Mouse (Mus musculus): Measurements from ENCODE around the gene Gm10643.
A peak's percentile ranks its signal among the peaks of the same experiment; 100 is the strongest.

The Gm10643 gene

GRCm38 (mm10) chr8:84065037-84065436 lies at the start of gene Gm10643:
TSS of gene Gm10643 (minus strand) at chr8:84065137.
- no peak for DNase-seq (ENCODE audit: low spot score in 2 of 2)

GRCm38 (mm10) chr8:84106216-84107040 lies 41.5 kb upstream of the Gm10643 start:
- no peak for DNase-seq (ENCODE audit: low spot score in 2 of 2)

- no peak for DNase-seq (ENCODE audit: low spot score in 2 of 2)
Measured at GRCm38 (mm10) chr8:84105676-84106075, 40.7 kb upstream of the Gm10643 start.

GRCm38 (mm10) chr8:84104697-84105609 lies 40.0 kb upstream of the Gm10643 start, which contains the start of gene Dcaf15:
TSS of gene Dcaf15 (minus strand) at chr8:84104768.
- DNase-seq (ENCODE audit: low spot score in 2 of 2): peak; percentile 96 to 99

- DNase-seq (ENCODE audit: low spot score in 2 of 2): no peak
Measured at GRCm38 (mm10) chr8:84104221-84104620, 39.3 kb upstream of the Gm10643 start.

- no peak for DNase-seq (ENCODE audit: low spot score in 2 of 2)
Measured at GRCm38 (mm10) chr8:84103601-84104000, 38.7 kb upstream of the Gm10643 start.

GRCm38 (mm10) chr8:84101476-84102270 lies 36.7 kb upstream of the Gm10643 start:
- DNase-seq (ENCODE audit: low spot score in 2 of 2): no peak

- DNase-seq (ENCODE audit: low spot score in 2 of 2): no peak
Measured at GRCm38 (mm10) chr8:84098376-84098775, 33.4 kb upstream of the Gm10643 start.

- no peak for DNase-seq (ENCODE audit: low spot score in 2 of 2)
Measured at GRCm38 (mm10) chr8:84096061-84096460, 31.1 kb upstream of the Gm10643 start.

GRCm38 (mm10) chr8:84090585-84090984 lies 25.6 kb upstream of the Gm10643 start:
- DNase-seq (ENCODE audit: low spot score in 2 of 2): no peak

GRCm38 (mm10) chr8:84089277-84089676 lies 24.3 kb upstream of the Gm10643 start:
- no peak for DNase-seq (ENCODE audit: low spot score in 2 of 2)

GRCm38 (mm10) chr8:84087821-84088220 lies 22.9 kb upstream of the Gm10643 start:
- no peak for DNase-seq (ENCODE audit: low spot score in 2 of 2)

GRCm38 (mm10) chr8:84087156-84087555 lies 22.2 kb upstream of the Gm10643 start:
- no peak for DNase-seq (ENCODE audit: low spot score in 2 of 2)

GRCm38 (mm10) chr8:84084341-84085115 lies 19.6 kb upstream of the Gm10643 start:
- no peak for DNase-seq (ENCODE audit: low spot score in 2 of 2)

- DNase-seq (ENCODE audit: low spot score in 2 of 2): no peak
Measured at GRCm38 (mm10) chr8:84083829-84084241, 18.9 kb upstream of the Gm10643 start.

- no peak for DNase-seq (ENCODE audit: low spot score in 2 of 2)
Measured at GRCm38 (mm10) chr8:84079206-84079605, 14.3 kb upstream of the Gm10643 start.

- DNase-seq (ENCODE audit: low spot score in 2 of 2): no peak
Measured at GRCm38 (mm10) chr8:84076849-84077248, 11.9 kb upstream of the Gm10643 start.

GRCm38 (mm10) chr8:84076412-84076811 lies 11.5 kb upstream of the Gm10643 start:
- no peak for DNase-seq (ENCODE audit: low spot score in 2 of 2)

- DNase-seq (ENCODE audit: low spot score in 2 of 2): no peak
Measured at GRCm38 (mm10) chr8:84073230-84073976, 8.5 kb upstream of the Gm10643 start.

- no peak for DNase-seq (ENCODE audit: low spot score in 2 of 2)
Measured at GRCm38 (mm10) chr8:84072321-84072720, 7.4 kb upstream of the Gm10643 start.
